Mouse (Mus musculus) spleen, adult 2 months (tissue): Measurements from ENCODE around the gene Nampt. TPM values are rescaled to one million over a fixed set of nuclear protein-coding genes. Genes with fewer than 3 reads are reported as not detected.

Experiments
- DNase-seq, 2 experiments: peaks; one replicate each; pipeline versions ENCODE4 v3.0.0 to v3.0.0-alpha.2; 2012 to 2021; ENCODE audit warnings: low spot score in 2 of 2, low read depth in 1 of 2
- H3K27ac ChIP-seq: fragments of 200-500 bp; 2 replicates; pipeline ENCODE4 v1.5.1; 2012; ENCODE audit warnings: low read length, inconsistent platforms; ENCODE audit not compliant: insufficient read depth
- H3K27me3 ChIP-seq: fragments of 200-500 bp; 2 replicates; pipeline ENCODE4 v1.6.1; 2012; ENCODE audit warnings: mild to moderate bottlenecking, moderate library complexity, low read length, inconsistent platforms; ENCODE audit not compliant: control insufficient read depth, insufficient read depth
- H3K36me3 ChIP-seq: fragments of 200-500 bp; 2 replicates; pipeline ENCODE4 v1.6.1; 2012; ENCODE audit warnings: mild to moderate bottlenecking, low read length, inconsistent platforms; ENCODE audit not compliant: control insufficient read depth, insufficient read depth
- H3K4me1 ChIP-seq: fragments of 200-500 bp; 2 replicates; pipeline ENCODE4 v1.6.1; 2011; ENCODE audit warnings: inconsistent platforms; ENCODE audit not compliant: control insufficient read depth, insufficient read depth, insufficient read length
- H3K4me3 ChIP-seq: fragments of 200-500 bp; 2 replicates; pipeline ENCODE4 v1.5.1; 2011; ENCODE audit warnings: mild to moderate bottlenecking, inconsistent platforms; ENCODE audit not compliant: insufficient read depth, insufficient read length; ENCODE audit errors: extremely low read depth
- CTCF ChIP-seq: fragments of 200-500 bp; IDR thresholded peaks from 2 replicates; pipeline ENCODE4 v1.5.1; 2011; ENCODE audit warnings: mild to moderate bottlenecking, inconsistent platforms; ENCODE audit not compliant: insufficient read depth, insufficient read length, insufficient replicate concordance; ENCODE audit errors: extremely low read depth
- POLR2A ChIP-seq: fragments of 200-500 bp; IDR thresholded peaks from 2 replicates; pipeline ENCODE4 v1.6.1; 2011; ENCODE audit warnings: low read depth, low read length, inconsistent platforms
- WGBS: fragments of 180-500 bp; shearing (Covaris S2); methylation state at CpG from one replicate; pipeline ENCODE4 v1.1.7; 2018; 5-methylcytosine and 5-hydroxymethylcytosine counted together
- polyA plus RNA-seq: library from polyadenylated mRNA; depleted of rRNA; stranded (reverse); fragments of >200 nt; gene quantifications from 2 replicates; pipeline ENCODE4 v1.2.3, GENCODE M21; 2012

Gene Nampt
- polyA plus RNA-seq, 1 experiment: 8.0 TPM

DNA sequence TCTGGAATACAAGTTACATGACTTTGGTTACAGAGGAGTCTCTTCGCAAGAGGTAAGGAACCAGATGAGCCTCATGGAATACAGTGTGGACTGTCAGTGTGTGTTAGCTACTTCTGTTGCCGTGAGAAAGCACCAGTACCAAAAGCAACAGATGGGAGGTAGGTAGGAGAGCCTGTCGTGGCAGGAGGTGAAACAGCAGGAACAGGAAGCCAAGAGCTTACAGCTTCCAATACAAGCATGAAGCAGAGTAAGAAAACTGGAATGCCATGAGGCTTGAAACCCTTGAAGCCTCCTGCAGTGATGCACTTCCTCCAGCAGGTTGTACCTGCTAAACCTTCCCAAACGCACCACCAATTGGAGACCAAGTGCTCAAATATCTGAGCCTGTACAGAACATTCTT is 19.1 kb downstream of the Nampt start:
- TF ChIP-seq CTCF: no peak
- TF ChIP-seq POLR2A: no peak
- H3K27me3 ChIP-seq: no peaks in the 10 kb centered on the region
- no peak for DNase-seq
- H3K36me3 ChIP-seq: peaks cover 51% of the 10 kb centered on the region
- no peak overlapping the region for H3K27ac ChIP-seq
- H3K4me3 ChIP-seq: no peak overlapping the region
- no peaks in the 10 kb centered on the region for H3K4me1 ChIP-seq
- 92% methylated on average over 4 of the region's 4 CpGs for whole genome bisulfite sequencing

DNA sequence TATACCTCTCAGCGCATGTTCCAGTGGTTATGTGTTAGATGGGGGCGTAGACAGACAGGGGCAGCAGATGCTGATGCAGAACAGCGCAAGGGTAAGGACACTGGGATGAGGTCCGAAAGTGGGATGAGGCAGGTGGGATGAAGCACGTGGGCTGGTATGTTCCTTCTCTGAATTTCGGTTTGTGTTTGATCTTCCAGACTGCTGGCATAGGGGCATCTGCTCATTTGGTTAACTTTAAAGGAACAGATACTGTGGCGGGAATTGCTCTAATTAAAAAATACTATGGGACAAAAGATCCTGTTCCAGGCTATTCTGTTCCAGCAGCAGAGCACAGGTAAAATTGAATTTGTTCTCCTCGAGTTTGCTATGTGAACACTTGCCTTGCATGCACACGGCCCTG is 19.6 kb downstream of the Nampt start:
- peaks cover 50% of the 10 kb centered on the region for H3K36me3 ChIP-seq
- 95% methylated on average over 9 of the region's 9 CpGs for WGBS
- H3K27me3 ChIP-seq: no peaks in the 10 kb centered on the region
- H3K4me1 ChIP-seq: no peaks in the 10 kb centered on the region
- no peak for TF ChIP-seq CTCF
- no peak for DNase-seq
- H3K27ac ChIP-seq: no peak overlapping the region
- H3K4me3 ChIP-seq: no peak overlapping the region

DNA sequence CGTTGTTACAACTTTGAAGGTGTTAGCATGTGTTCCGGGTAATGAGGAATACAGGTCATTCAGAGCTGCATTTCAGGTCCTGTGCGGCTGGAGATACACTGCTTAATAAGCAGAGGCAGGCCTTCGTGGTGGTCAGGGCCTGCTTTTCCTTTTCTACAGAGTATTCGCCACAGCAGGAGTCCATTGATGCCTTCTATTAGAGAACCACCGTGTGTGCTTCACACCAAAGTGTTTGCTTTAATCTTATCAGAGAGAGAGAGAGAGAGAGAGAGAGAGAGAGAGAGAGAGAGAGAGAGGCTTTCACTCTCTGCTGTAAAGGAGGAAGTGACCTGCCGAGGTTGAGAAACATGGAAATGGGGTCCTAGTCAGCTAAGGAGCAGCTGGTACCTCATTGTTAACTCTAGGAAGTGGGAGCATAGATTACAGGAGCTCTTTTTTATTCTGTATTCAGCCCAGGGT is 22.1 kb downstream of the Nampt start:
- no peaks in the 10 kb centered on the region for H3K4me1 ChIP-seq
- no peak overlapping the region for H3K27ac ChIP-seq
- H3K27me3 ChIP-seq: no peaks in the 10 kb centered on the region
- TF ChIP-seq POLR2A (no peak), CTCF (no peak)
- DNase-seq: no peak
- peaks cover 46% of the 10 kb centered on the region for H3K36me3 ChIP-seq
- WGBS: 75% methylated on average over 7 of the region's 7 CpGs
- no peak overlapping the region for H3K4me3 ChIP-seq

DNA sequence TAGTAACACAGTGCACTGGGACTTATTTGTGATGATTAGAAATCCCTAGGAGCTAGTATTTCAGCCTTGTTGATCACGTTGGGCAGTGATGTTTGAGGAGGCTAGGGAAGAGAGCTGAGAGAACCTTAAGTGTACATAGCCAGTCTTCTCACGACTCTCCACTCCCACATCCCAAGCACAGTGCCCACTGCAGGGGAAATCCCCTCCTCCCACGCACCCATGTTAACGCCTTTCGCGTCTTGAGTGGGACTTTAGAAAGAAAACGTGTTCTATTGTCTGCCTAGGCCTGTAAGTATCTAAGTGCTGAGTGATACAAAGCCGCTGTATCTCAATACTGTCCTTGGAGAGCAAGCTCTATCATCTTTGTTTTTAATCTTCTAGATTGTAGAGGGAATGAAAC is 27.0 kb downstream of the Nampt start:
- no peak overlapping the region for H3K4me3 ChIP-seq
- H3K27ac ChIP-seq: no peak overlapping the region
- no peaks in the 10 kb centered on the region for H3K27me3 ChIP-seq
- H3K36me3 ChIP-seq: peaks cover 37% of the 10 kb centered on the region
- no peak for TF ChIP-seq POLR2A
- TF ChIP-seq CTCF: no peak
- 84% methylated on average over 8 of the region's 8 CpGs for WGBS
- no peaks in the 10 kb centered on the region for H3K4me1 ChIP-seq
- DNase-seq: no peak

DNA sequence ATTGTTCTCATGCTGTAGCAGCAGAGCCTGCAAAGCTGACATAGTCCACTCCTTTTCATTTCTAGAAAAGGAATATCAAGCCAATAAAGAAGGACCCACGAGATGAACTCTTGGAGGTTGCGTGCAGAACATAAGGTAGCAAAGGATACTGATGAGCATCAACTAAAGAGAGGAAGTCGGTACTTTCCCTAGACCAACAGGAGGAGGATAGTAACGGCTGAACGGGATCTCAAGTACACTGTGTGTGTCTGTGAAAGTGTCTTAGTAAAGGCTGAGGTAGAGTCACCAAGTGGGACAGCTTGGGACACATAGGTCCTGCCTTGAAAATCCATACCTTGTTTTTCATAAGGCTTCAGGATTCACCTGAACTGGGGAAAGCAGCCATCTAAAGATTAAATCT is 34.4 kb downstream of the Nampt start:
- no peaks in the 10 kb centered on the region for H3K4me1 ChIP-seq
- H3K36me3 ChIP-seq: peaks cover 11% of the 10 kb centered on the region
- WGBS: 94% methylated on average over 5 of the region's 5 CpGs
- no peak for DNase-seq
- no peak overlapping the region for H3K4me3 ChIP-seq
- TF ChIP-seq CTCF (no peak), POLR2A (no peak)
- no peaks in the 10 kb centered on the region for H3K27me3 ChIP-seq
- no peak overlapping the region for H3K27ac ChIP-seq

DNA sequence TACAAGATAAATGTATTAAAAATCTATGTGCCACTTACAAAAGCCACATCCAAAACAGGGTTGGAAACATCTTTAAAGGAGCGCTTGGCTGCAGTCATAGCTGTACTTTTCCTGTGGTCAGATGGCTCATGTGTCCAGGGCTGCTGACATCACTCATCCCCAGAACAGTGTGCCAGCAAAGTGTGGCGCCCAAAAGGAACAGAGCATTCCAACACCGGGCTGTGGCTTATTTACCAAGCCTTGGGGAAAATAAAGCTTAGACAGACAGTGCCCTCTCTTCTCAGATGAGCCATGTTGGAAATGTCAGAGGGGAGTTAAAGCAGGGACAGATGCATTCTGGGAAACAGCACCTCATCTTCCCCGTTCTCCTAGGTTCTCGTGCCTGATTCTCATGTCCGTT is 35.5 kb downstream of the Nampt start:
- Histone ChIP-seq H3K27me3 (no peaks in the 10 kb centered on the region), H3K4me1 (no peaks in the 10 kb centered on the region), H3K36me3 (peaks cover 7% of the 10 kb centered on the region), H3K27ac (no peak overlapping the region), H3K4me3 (no peak overlapping the region)
- TF ChIP-seq CTCF: no peak
- no peak for TF ChIP-seq POLR2A
- DNase-seq: no peak
- WGBS: 90% methylated on average over 6 of the region's 6 CpGs

DNA sequence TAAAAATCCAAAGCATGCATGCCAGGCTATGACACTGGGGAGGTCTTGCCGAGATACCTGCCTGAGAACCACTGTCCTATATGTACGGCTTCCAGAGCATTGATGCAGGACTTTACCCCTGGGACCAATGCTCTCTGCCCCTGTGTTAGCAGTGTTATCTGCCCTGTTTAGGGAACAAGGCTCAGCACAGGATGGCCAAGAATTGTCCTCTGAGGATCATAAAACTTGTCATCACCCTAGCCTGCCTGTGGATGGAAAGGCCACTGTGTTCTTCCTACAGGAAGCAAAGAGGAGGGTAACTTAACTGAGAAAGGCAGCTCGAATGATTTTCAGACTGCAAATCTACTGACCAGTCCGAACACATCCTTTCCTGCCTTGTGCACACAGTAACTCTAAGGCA is 36.1 kb downstream of the Nampt start:
- Histone ChIP-seq H3K27ac (no peak overlapping the region), H3K36me3 (peaks cover 5% of the 10 kb centered on the region)
- WGBS: 84% methylated on average over 4 of the region's 4 CpGs

More for the DNA sequence above, 36.1 kb downstream of the Nampt start:
- Histone ChIP-seq H3K4me1 (no peaks in the 10 kb centered on the region), H3K4me3 (no peak overlapping the region), H3K27me3 (no peaks in the 10 kb centered on the region)
- no peak for TF ChIP-seq CTCF
- no peak for TF ChIP-seq POLR2A
- no peak for DNase-seq
